Mouse (Mus musculus): Measurements from ENCODE around the gene Nat8f5. TPM values are rescaled to one million over a fixed set of nuclear protein-coding genes. Genes with fewer than 3 reads are reported as not detected.
"Not testable (repeated sequence)": the region's sequence is repeated elsewhere in the genome, so short reads cannot be mapped to it uniquely, and the experiment has no call there.

The Nat8f5 gene
- polyA plus RNA-seq, 1 experiment from 2014 or later = 0.59 TPM

- H3K4me3 ChIP-seq (ENCODE audit: low read length) = no peak overlapping the region
- no peaks in the 10 kb centered on the region for H3K4me1 ChIP-seq (ENCODE audit: control insufficient read depth, insufficient read depth, low read length)
- no peak for ATAC-seq
- H3K27ac ChIP-seq (ENCODE audit: low read length) = no peak overlapping the region
- WGBS = 75% methylated on average over 8 of the region's 8 CpGs
- no peaks in the 10 kb centered on the region for H3K36me3 ChIP-seq (ENCODE audit: control insufficient read depth, insufficient read depth, low read length)
- no peak overlapping the region for H3K9ac ChIP-seq (ENCODE audit: low read depth, low read length)
- no peaks in the 10 kb centered on the region for H3K27me3 ChIP-seq (replicated peaks; ENCODE audit: control insufficient read depth, insufficient read depth, low read length)
- H3K4me2 ChIP-seq (ENCODE audit: low read depth, low read length) = no peak overlapping the region
- H3K9me3 ChIP-seq (ENCODE audit: control insufficient read depth, low read length) = no peaks in the 10 kb centered on the region
Observed at GRCm38 (mm10) chr6:85838674-85839073, 17.9 kb upstream of the Nat8f5 start.

GRCm38 (mm10) chr6:85837307-85837706 lies 16.5 kb upstream of the Nat8f5 start:
- H3K27ac ChIP-seq (ENCODE audit: low read length); H3K4me1 ChIP-seq (ENCODE audit: control insufficient read depth, insufficient read depth, low read length); H3K4me3 ChIP-seq (ENCODE audit: low read length); H3K9ac ChIP-seq (ENCODE audit: low read depth, low read length); H3K36me3 ChIP-seq (ENCODE audit: control insufficient read depth, insufficient read depth, low read length); H3K9me3 ChIP-seq (ENCODE audit: control insufficient read depth, low read length); H3K27me3 ChIP-seq (replicated peaks; ENCODE audit: control insufficient read depth, insufficient read depth, low read length): not testable (repeated sequence)
- WGBS = 16% methylated on average over 12 of the region's 12 CpGs
- peak; percentile 65 for ATAC-seq
- H3K4me2 ChIP-seq (ENCODE audit: low read depth, low read length) = 0 out of 2 replicates have a peak overlapping the region, but pooled peaks have one; percentile 19

GRCm38 (mm10) chr6:85836827-85837226 lies 16.1 kb upstream of the Nat8f5 start:
- H3K4me3 ChIP-seq (ENCODE audit: low read length); H3K4me2 ChIP-seq (ENCODE audit: low read depth, low read length): not testable (repeated sequence)
- 15% methylated on average over 8 of the region's 9 CpGs for WGBS

DNA sequence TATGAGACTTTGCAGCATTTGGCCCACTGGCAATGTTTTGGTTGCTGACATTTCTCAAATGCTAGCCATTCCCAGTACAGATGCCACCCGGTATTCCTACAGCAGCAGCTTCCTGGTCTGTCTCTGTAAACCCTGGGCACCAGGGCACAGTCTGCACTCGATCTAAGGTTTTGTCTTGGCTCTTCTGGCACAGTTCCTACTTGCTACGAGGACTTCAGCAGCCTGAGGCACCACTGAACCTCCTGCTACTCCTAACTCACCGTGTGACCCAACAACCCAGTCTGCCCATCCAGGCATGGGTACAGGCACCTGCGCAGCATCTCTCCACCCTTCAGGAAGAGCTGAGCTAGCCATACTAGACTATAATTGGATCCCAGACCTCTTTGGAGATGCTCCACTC lies 15.3 kb upstream of the Nat8f5 start:
- not testable (repeated sequence) for H3K9me3 ChIP-seq (ENCODE audit: control insufficient read depth, low read length); H3K4me2 ChIP-seq (ENCODE audit: low read depth, low read length); H3K27me3 ChIP-seq (replicated peaks; ENCODE audit: control insufficient read depth, insufficient read depth, low read length); H3K9ac ChIP-seq (ENCODE audit: low read depth, low read length); H3K4me3 ChIP-seq (ENCODE audit: low read length); H3K27ac ChIP-seq (ENCODE audit: low read length); ATAC-seq; H3K4me1 ChIP-seq (ENCODE audit: control insufficient read depth, insufficient read depth, low read length); H3K36me3 ChIP-seq (ENCODE audit: control insufficient read depth, insufficient read depth, low read length)
- 76% methylated on average over 5 of the region's 5 CpGs for WGBS

More at GRCm38 (mm10) chr6:85836827-85837226, 16.1 kb upstream of the Nat8f5 start:
- H3K9ac ChIP-seq (ENCODE audit: low read depth, low read length); H3K9me3 ChIP-seq (ENCODE audit: control insufficient read depth, low read length); H3K27ac ChIP-seq (ENCODE audit: low read length); ATAC-seq; H3K4me1 ChIP-seq (ENCODE audit: control insufficient read depth, insufficient read depth, low read length); H3K27me3 ChIP-seq (replicated peaks; ENCODE audit: control insufficient read depth, insufficient read depth, low read length); H3K36me3 ChIP-seq (ENCODE audit: control insufficient read depth, insufficient read depth, low read length): not testable (repeated sequence)

- not testable (repeated sequence) for H3K9me3 ChIP-seq (ENCODE audit: control insufficient read depth, low read length); H3K4me2 ChIP-seq (ENCODE audit: low read depth, low read length); H3K27ac ChIP-seq (ENCODE audit: low read length); H3K9ac ChIP-seq (ENCODE audit: low read depth, low read length); H3K4me1 ChIP-seq (ENCODE audit: control insufficient read depth, insufficient read depth, low read length); H3K36me3 ChIP-seq (ENCODE audit: control insufficient read depth, insufficient read depth, low read length); H3K27me3 ChIP-seq (replicated peaks; ENCODE audit: control insufficient read depth, insufficient read depth, low read length); H3K4me3 ChIP-seq (ENCODE audit: low read length)
- 52% methylated on average over 1 of the region's 2 CpGs for WGBS
- peak; percentile 55 for ATAC-seq
Observed at GRCm38 (mm10) chr6:85835104-85835503, 14.3 kb upstream of the Nat8f5 start.

DNA sequence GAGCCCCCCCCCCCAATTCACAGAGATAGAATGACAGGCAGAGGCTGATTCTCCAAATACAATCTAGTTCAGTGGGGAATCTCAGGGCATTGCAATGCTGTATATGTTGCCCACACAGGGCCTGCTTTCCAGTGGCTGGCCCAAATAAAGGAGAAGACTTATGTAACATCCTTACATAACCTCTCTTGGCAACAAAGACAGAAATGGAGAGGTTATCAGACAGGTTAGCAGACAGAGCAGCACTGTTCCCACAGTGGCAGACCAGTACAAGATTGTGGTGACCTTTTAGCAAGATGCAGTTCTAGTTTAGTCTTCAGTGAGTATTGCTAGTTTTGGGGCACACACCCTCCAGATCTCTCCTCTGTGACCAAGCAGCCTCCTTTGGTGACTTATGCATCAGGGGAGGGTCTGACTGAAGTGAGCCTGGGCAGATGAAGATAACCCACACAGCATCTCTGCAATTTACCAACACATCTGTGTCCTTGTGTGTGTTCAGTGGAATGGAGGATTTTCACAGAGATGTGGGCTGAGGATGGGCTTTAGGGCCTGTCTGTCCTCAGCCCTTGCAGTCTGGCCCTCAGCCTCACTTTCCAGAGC lies 13.8 kb upstream of the Nat8f5 start:
- not testable (repeated sequence) for H3K9ac ChIP-seq (ENCODE audit: low read depth, low read length); H3K9me3 ChIP-seq (ENCODE audit: control insufficient read depth, low read length); H3K36me3 ChIP-seq (ENCODE audit: control insufficient read depth, insufficient read depth, low read length); ATAC-seq; H3K4me2 ChIP-seq (ENCODE audit: low read depth, low read length); H3K4me1 ChIP-seq (ENCODE audit: control insufficient read depth, insufficient read depth, low read length); H3K27ac ChIP-seq (ENCODE audit: low read length); H3K27me3 ChIP-seq (replicated peaks; ENCODE audit: control insufficient read depth, insufficient read depth, low read length); H3K4me3 ChIP-seq (ENCODE audit: low read length)

GRCm38 (mm10) chr6:85831796-85832321 lies 11.1 kb upstream of the Nat8f5 start, which contains the start of gene Nat8:
Gene Nat8 (minus strand): TSS chr6:85832082.
- H3K36me3 ChIP-seq (ENCODE audit: control insufficient read depth, insufficient read depth, low read length) = no peaks in the 10 kb centered on the region
- H3K4me3 ChIP-seq (ENCODE audit: low read length) = no peak within 1 kb of the TSS
- no peaks in the 10 kb centered on the region for H3K27me3 ChIP-seq (replicated peaks; ENCODE audit: control insufficient read depth, insufficient read depth, low read length)
- ATAC-seq = peak; percentile 85
- WGBS = 56% methylated on average over 7 of the region's 7 CpGs
- no peak within 1 kb of the TSS for H3K27ac ChIP-seq (ENCODE audit: low read length)
- no peak within 1 kb of the TSS for H3K4me2 ChIP-seq (ENCODE audit: low read depth, low read length)
- no peak within 1 kb of the TSS for H3K9ac ChIP-seq (ENCODE audit: low read depth, low read length)
- 0 out of 2 replicates have a peak, but pooled peaks cover 3% of the 10 kb centered on the region for H3K4me1 ChIP-seq (ENCODE audit: control insufficient read depth, insufficient read depth, low read length)
- no peaks in the 10 kb centered on the region for H3K9me3 ChIP-seq (ENCODE audit: control insufficient read depth, low read length)

DNA sequence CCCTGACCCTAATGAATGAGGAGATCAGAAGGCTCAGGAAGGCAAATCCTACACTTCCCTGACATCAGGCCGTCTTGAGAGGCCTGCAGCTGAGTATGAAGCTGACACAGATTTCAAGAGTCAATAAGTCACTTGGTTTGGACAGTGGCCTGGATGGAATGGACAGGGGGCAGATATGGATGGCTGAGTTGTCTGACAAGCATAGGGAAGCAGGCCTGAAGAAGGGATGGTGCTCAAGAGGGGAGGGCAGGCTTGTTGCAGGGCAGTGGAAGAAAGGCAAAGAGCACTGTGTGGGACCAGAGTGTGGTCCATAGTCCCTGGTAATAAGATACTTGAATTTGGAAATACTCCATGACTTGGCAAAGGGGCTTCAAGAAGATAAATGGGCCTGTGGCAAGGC lies 8.7 kb upstream of the Nat8f5 start:
- H3K27ac ChIP-seq (ENCODE audit: low read length) = no peak overlapping the region
- no peaks in the 10 kb centered on the region for H3K9me3 ChIP-seq (ENCODE audit: control insufficient read depth, low read length)
- 0 out of 2 replicates have a peak, but pooled peaks cover 3% of the 10 kb centered on the region for H3K4me1 ChIP-seq (ENCODE audit: control insufficient read depth, insufficient read depth, low read length)
- WGBS = 75% methylated on average over 1 of the region's 1 CpGs
- H3K4me3 ChIP-seq (ENCODE audit: low read length) = no peak overlapping the region
- H3K9ac ChIP-seq (ENCODE audit: low read depth, low read length) = no peak overlapping the region
- H3K4me2 ChIP-seq (ENCODE audit: low read depth, low read length) = no peak overlapping the region
- no peaks in the 10 kb centered on the region for H3K27me3 ChIP-seq (replicated peaks; ENCODE audit: control insufficient read depth, insufficient read depth, low read length)
- no peaks in the 10 kb centered on the region for H3K36me3 ChIP-seq (ENCODE audit: control insufficient read depth, insufficient read depth, low read length)
- ATAC-seq = no peak

GRCm38 (mm10) chr6:85825886-85826285 lies 5.1 kb upstream of the Nat8f5 start:
- 91% methylated on average over 2 of the region's 2 CpGs for WGBS
- Histone ChIP-seq H3K4me3 (ENCODE audit: low read length) (no peak overlapping the region), H3K9ac (ENCODE audit: low read depth, low read length) (no peak overlapping the region), H3K27me3 (replicated peaks; ENCODE audit: control insufficient read depth, insufficient read depth, low read length) (no peaks in the 10 kb centered on the region), H3K4me1 (ENCODE audit: control insufficient read depth, insufficient read depth, low read length) (no peaks in the 10 kb centered on the region), H3K36me3 (ENCODE audit: control insufficient read depth, insufficient read depth, low read length) (no peaks in the 10 kb centered on the region), H3K27ac (ENCODE audit: low read length) (no peak overlapping the region), H3K4me2 (ENCODE audit: low read depth, low read length) (no peak overlapping the region), H3K9me3 (ENCODE audit: control insufficient read depth, low read length) (no peaks in the 10 kb centered on the region)
- ATAC-seq = no peak
